Mouse (Mus musculus) bone marrow macrophage, adult 2 months (primary cell): ENCODE results near the gene Ncapd3. TPM values are rescaled to one million over a fixed set of nuclear protein-coding genes. Genes with fewer than 3 reads are reported as not detected.

Experiments
- H3K27ac ChIP-seq: 2 replicates; pipeline ENCODE4 v1.5.1; 2012; ENCODE audit warnings: low read depth, low read length; ENCODE audit not compliant: insufficient read depth
- H3K4me1 ChIP-seq: 2 replicates; pipeline ENCODE4 v1.6.1; 2012; ENCODE audit warnings: low read length; ENCODE audit not compliant: control insufficient read depth, insufficient read depth
- H3K4me3 ChIP-seq: 2 replicates; pipeline ENCODE4 v1.5.1; 2012; ENCODE audit warnings: mild to moderate bottlenecking, low read length, moderate library complexity; ENCODE audit not compliant: insufficient read depth
- CTCF ChIP-seq: IDR thresholded peaks from 2 replicates; pipeline ENCODE4 v1.5.1; 2012; ENCODE audit warnings: low read depth, mild to moderate bottlenecking, low read length, moderate library complexity
- POLR2A ChIP-seq: IDR thresholded peaks from 2 replicates; pipeline ENCODE4 v1.6.1; 2012; ENCODE audit warnings: mild to moderate bottlenecking, low read depth, low read length, borderline replicate concordance
- polyA plus RNA-seq: library from polyadenylated mRNA; stranded (reverse); fragments of >200 nt; gene quantifications from 2 replicates; pipeline ENCODE4 v1.2.4, GENCODE M21; 2012; ENCODE audit not compliant: missing spikeins, insufficient read depth, insufficient read length

Gene Ncapd3
- polyA plus RNA-seq, 1 experiment: 26.1 TPM

GRCm38 (mm10) chr9:27110681-27111080, 80.7 kb downstream of the Ncapd3 start:
- Histone ChIP-seq H3K27ac (no peak overlapping the region), H3K4me3 (no peak overlapping the region), H3K4me1 (peaks cover 21% of the 10 kb centered on the region)
- TF ChIP-seq CTCF (no peak), POLR2A (no peak)

GRCm38 (mm10) chr9:27111756-27112155, 81.8 kb downstream of the Ncapd3 start:
- peaks cover 21% of the 10 kb centered on the region for H3K4me1 ChIP-seq
- H3K27ac ChIP-seq: no peak overlapping the region
- no peak for TF ChIP-seq CTCF
- TF ChIP-seq POLR2A: no peak
- no peak overlapping the region for H3K4me3 ChIP-seq

GRCm38 (mm10) chr9:27121254-27121653, 91.3 kb downstream of the Ncapd3 start:
- H3K27ac ChIP-seq: no peak overlapping the region
- TF ChIP-seq POLR2A (no peak), CTCF (no peak)

GRCm38 (mm10) chr9:27122076-27122475, 92.1 kb downstream of the Ncapd3 start:
- TF ChIP-seq CTCF: no peak
- TF ChIP-seq POLR2A: no peak
- no peak overlapping the region for H3K27ac ChIP-seq
- no peak overlapping the region for H3K4me3 ChIP-seq
- 0 out of 2 replicates have a peak, but pooled peaks cover 2% of the 10 kb centered on the region for H3K4me1 ChIP-seq

More at GRCm38 (mm10) chr9:27121254-27121653, 91.3 kb downstream of the Ncapd3 start:
- 0 out of 2 replicates have a peak, but pooled peaks cover 2% of the 10 kb centered on the region for H3K4me1 ChIP-seq
- no peak overlapping the region for H3K4me3 ChIP-seq

GRCm38 (mm10) chr9:27122963-27123362, 93.0 kb downstream of the Ncapd3 start:
- H3K27ac ChIP-seq: no peak overlapping the region
- H3K4me3 ChIP-seq: no peak overlapping the region
- H3K4me1 ChIP-seq: 0 out of 2 replicates have a peak, but pooled peaks cover 2% of the 10 kb centered on the region
- no peak for TF ChIP-seq CTCF
- no peak for TF ChIP-seq POLR2A

- Histone ChIP-seq H3K4me1 (0 out of 2 replicates have a peak, but pooled peaks cover 2% of the 10 kb centered on the region), H3K4me3 (no peak overlapping the region), H3K27ac (no peak overlapping the region)
- no peak for TF ChIP-seq CTCF
- no peak for TF ChIP-seq POLR2A
Observed at GRCm38 (mm10) chr9:27123947-27124346, 94.0 kb downstream of the Ncapd3 start.

- Histone ChIP-seq H3K4me1 (0 out of 2 replicates have a peak, but pooled peaks cover 2% of the 10 kb centered on the region), H3K27ac (no peak overlapping the region), H3K4me3 (no peak overlapping the region)
- no peak for TF ChIP-seq CTCF
- no peak for TF ChIP-seq POLR2A
Observed at GRCm38 (mm10) chr9:27125450-27125849, 95.5 kb downstream of the Ncapd3 start.

GRCm38 (mm10) chr9:27126543-27126942, 96.6 kb downstream of the Ncapd3 start:
- Histone ChIP-seq H3K27ac (no peak overlapping the region), H3K4me3 (no peak overlapping the region), H3K4me1 (0 out of 2 replicates have a peak, but pooled peaks cover 2% of the 10 kb centered on the region)
- TF ChIP-seq POLR2A (no peak), CTCF (no peak)

GRCm38 (mm10) chr9:27128629-27129028, 98.7 kb downstream of the Ncapd3 start:
- H3K27ac ChIP-seq: no peak overlapping the region
- H3K4me1 ChIP-seq: 0 out of 2 replicates have a peak, but pooled peaks cover 2% of the 10 kb centered on the region
- no peak for TF ChIP-seq CTCF
- TF ChIP-seq POLR2A: no peak
- H3K4me3 ChIP-seq: no peak overlapping the region

- TF ChIP-seq CTCF: no peak
- TF ChIP-seq POLR2A: no peak
- no peaks in the 10 kb centered on the region for H3K4me1 ChIP-seq
- H3K27ac ChIP-seq: no peak overlapping the region
- H3K4me3 ChIP-seq: no peak overlapping the region
Observed at GRCm38 (mm10) chr9:27134410-27134809, 104.4 kb downstream of the Ncapd3 start.
